ENCODE assay signal across 13 mouse cellular contexts in genomic region chr10:128960590-128961584, GRCm38 (mm10). TPM values are rescaled to one million over a fixed set of nuclear protein-coding genes. Genes with fewer than 3 reads are reported as not detected.
A peak's percentile ranks its signal among the peaks of the same experiment; 100 is the strongest.
DNase-seq lines count a peak whose midpoint lies in the region; ATAC-seq and TF ChIP-seq lines count a peak whose summit lies in the region.
"Had no signal": no experiment of that assay in that cellular context is flagged by ENCODE, and none has a peak within 500 bp of the region (broad histone marks: within the 10 kb centered on the region; RNA-seq: fewer than 3 reads in every experiment).

TSS of gene Mettl7b (minus strand) at chr10:128960988.

- H3K27ac ChIP-seq in liver, postnatal 0 days (ENCODE audit: low read depth), result no peak within 1 kb of the TSS
- H3K27ac ChIP-seq in lung, postnatal 0 days (ENCODE audit: low read length), result no peak within 1 kb of the TSS
- H3K27ac ChIP-seq: limb, embryonic 12.5 days had no signal

- 57% methylated on average over 12 of the region's 12 CpGs for WGBS in liver, postnatal 0 days (ENCODE audit: insufficient replicate concordance)
- WGBS in lung, postnatal 0 days, result 74% methylated on average over 12 of the region's 12 CpGs

- no peaks in the 10 kb centered on the region for H3K36me3 ChIP-seq in liver, postnatal 0 days (replicated peaks; ENCODE audit: insufficient read depth, low read length)
- H3K36me3 ChIP-seq in lung, postnatal 0 days (ENCODE audit: insufficient read depth, low read length), result no peaks in the 10 kb centered on the region
- H3K36me3 ChIP-seq: limb, embryonic 12.5 days had no signal

- DNase-seq in liver, postnatal 0 days, result no peak
- DNase-seq in liver, result no peak
- peak; percentile 73 for DNase-seq in kidney, adult 18-20 months
- DNase-seq in lung, postnatal 0 days (ENCODE audit: low spot score), result no peak
- no peak for DNase-seq in testis, postnatal 14 days (ENCODE audit: low spot score)
- no peak for DNase-seq in gastrocnemius, postnatal 10 days
- DNase-seq: cerebellum, postnatal 36 days; heart, postnatal 36 days; midbrain, embryonic 14.5 days; right cerebral cortex, postnatal 4 days had no signal

- no peak within 1 kb of the TSS for H3K9ac ChIP-seq in liver, postnatal 0 days (replicated peaks)
- no peak within 1 kb of the TSS for H3K9ac ChIP-seq in lung, postnatal 0 days (replicated peaks; ENCODE audit: low read depth)
- H3K9ac ChIP-seq: limb, embryonic 12.5 days had no signal

- no peaks in the 10 kb centered on the region for H3K9me3 ChIP-seq in liver, postnatal 0 days (ENCODE audit: low read length)
- no peaks in the 10 kb centered on the region for H3K9me3 ChIP-seq in lung, postnatal 0 days (ENCODE audit: low read length)
- H3K9me3 ChIP-seq: limb, embryonic 12.5 days had no signal

- no peak within 1 kb of the TSS for H3K4me3 ChIP-seq in liver, postnatal 0 days (ENCODE audit: low read depth, low read length)
- H3K4me3 ChIP-seq in lung, postnatal 0 days (ENCODE audit: low read depth, low read length), result no peak within 1 kb of the TSS
- H3K4me3 ChIP-seq: limb, embryonic 12.5 days had no signal

- H3K4me2 ChIP-seq in liver, postnatal 0 days (ENCODE audit: low read depth, low read length), result 0 out of 2 replicates have a peak within 1 kb of the TSS, but pooled peaks have one; percentile 6
- H3K4me2 ChIP-seq in lung, postnatal 0 days (replicated peaks; ENCODE audit: low read depth, low read length), result no peak within 1 kb of the TSS
- H3K4me2 ChIP-seq: limb, embryonic 12.5 days had no signal

- H3K27me3 ChIP-seq in liver, postnatal 0 days (ENCODE audit: insufficient read depth, low read length), result peaks cover 10% of the 10 kb centered on the region
- H3K27me3 ChIP-seq in lung, postnatal 0 days (replicated peaks; ENCODE audit: insufficient read depth, low read length), result no peaks in the 10 kb centered on the region
- H3K27me3 ChIP-seq: limb, embryonic 12.5 days had no signal

- H3K4me1 ChIP-seq in liver, postnatal 0 days (ENCODE audit: insufficient read depth), result peaks cover 11% of the 10 kb centered on the region
- no peaks in the 10 kb centered on the region for H3K4me1 ChIP-seq in lung, postnatal 0 days (ENCODE audit: insufficient read depth, low read depth, low read length)
- H3K4me1 ChIP-seq: limb, embryonic 12.5 days had no signal

- no peak for TF ChIP-seq EP300 in liver, postnatal 0 days (IDR thresholded peaks at IDR 0.05; ENCODE audit: low read depth)
- no peak for TF ChIP-seq EP300 in lung, postnatal 0 days (IDR thresholded peaks at IDR 0.05)

- no peak for ATAC-seq in liver, postnatal 0 days
- ATAC-seq in megakaryocyte progenitor cell, adult 5-6 weeks (replicated peaks; ENCODE audit: poor library complexity), result peak; percentile 63
- no peak for ATAC-seq in lung, postnatal 0 days

- TF ChIP-seq CTCF in liver, postnatal 0 days (IDR thresholded peaks at IDR 0.05; ENCODE audit: low read depth), result no peak
- TF ChIP-seq CTCF in lung, postnatal 0 days (IDR thresholded peaks at IDR 0.05), result no peak

RNA-seq across cellular contexts. Expression of gene Mettl7b, which starts in this region (rescaled TPM):
- polyA plus RNA-seq in liver, postnatal 0 days (2015; fragmentation: Nextera tagmentation; extraction: Ambion mirVana), result 29.9 and 33.3 TPM in 2 replicates
- not detected in 2 replicates for total RNA-seq in megakaryocyte progenitor cell, adult 5-6 weeks (2015)
- not detected in 2 replicates for total RNA-seq in megakaryocyte progenitor cell, adult 5-6 weeks (2017)
- polyA plus RNA-seq in lung, postnatal 0 days (2015; fragmentation: Nextera tagmentation; extraction: Ambion mirVana), result 0.10 and 0.33 TPM in 2 replicates
- total RNA-seq in gastrocnemius, postnatal 10 days (2021), result under 1 TPM in 1 of 2 experiments, not detected in 1; 0.19 TPM
- total RNA-seq: heart, postnatal 36 days; layer of hippocampus, postnatal 10 days had no signal
- polyA plus RNA-seq: limb, embryonic 12.5 days; midbrain, embryonic 14.5 days had no signal

Comparison
In these comparisons a context has a peak if more than half of its experiments do, and no peak if none do; other contexts are left out.
1. RNA of gene Mettl7b (polyA plus RNA-seq): 29.9 to 33.3 TPM in liver, postnatal 0 days; 0.10 to 0.33 TPM in lung, postnatal 0 days; every median in the first group is over 10 times any median in the second.
2. Peak in ATAC-seq in megakaryocyte progenitor cell, adult 5-6 weeks; RNA of the gene not detected or under 1 TPM.